Mouse (Mus musculus): ENCODE results near the gene Sptbn4. TPM values are rescaled to one million over a fixed set of nuclear protein-coding genes. Genes with fewer than 3 reads are reported as not detected.
A peak's percentile ranks its signal among the peaks of the same experiment; 100 is the strongest.

The Sptbn4 gene
- total RNA-seq, 1 experiment from 2014 or later = not detected

DNA sequence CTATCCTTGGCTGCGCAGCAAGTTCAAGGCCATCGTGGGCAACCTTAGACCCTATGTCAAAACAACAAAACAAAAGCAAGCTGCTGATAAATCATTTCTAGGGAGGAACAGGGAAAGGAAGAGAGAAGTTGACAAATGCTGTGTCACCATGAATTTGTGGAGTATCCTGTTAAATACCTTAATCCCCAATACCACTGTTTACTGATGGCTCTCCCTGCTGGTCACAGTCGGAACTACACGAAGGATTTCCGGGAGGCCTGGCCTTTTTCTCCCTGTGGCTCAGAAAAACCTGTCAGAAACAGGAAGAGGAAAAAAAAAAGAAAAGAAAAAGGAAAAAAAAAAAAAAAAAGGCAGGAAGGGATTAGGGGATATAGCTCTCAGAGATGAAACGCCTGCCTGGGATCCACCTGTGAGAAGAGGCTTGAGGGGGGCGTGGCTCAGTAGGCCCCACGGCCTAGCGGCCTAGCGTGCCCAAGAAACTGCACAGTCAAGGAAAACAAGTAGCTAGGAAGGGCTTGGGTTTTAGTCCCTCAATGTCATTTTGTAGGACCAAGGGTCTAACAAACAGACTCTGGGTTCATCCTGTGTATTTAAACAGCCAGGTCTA is 1.9 kb upstream of the Sptbn4 start:
- no peak for ATAC-seq (replicated peaks in 1 of 2; ENCODE audit: insufficient read depth in 1 of 2, low FRiP score in 2 of 2, low TSS enrichment in 1 of 2, low read depth in 1 of 2, poor library complexity in 2 of 2, severe bottlenecking in 2 of 2)

DNA sequence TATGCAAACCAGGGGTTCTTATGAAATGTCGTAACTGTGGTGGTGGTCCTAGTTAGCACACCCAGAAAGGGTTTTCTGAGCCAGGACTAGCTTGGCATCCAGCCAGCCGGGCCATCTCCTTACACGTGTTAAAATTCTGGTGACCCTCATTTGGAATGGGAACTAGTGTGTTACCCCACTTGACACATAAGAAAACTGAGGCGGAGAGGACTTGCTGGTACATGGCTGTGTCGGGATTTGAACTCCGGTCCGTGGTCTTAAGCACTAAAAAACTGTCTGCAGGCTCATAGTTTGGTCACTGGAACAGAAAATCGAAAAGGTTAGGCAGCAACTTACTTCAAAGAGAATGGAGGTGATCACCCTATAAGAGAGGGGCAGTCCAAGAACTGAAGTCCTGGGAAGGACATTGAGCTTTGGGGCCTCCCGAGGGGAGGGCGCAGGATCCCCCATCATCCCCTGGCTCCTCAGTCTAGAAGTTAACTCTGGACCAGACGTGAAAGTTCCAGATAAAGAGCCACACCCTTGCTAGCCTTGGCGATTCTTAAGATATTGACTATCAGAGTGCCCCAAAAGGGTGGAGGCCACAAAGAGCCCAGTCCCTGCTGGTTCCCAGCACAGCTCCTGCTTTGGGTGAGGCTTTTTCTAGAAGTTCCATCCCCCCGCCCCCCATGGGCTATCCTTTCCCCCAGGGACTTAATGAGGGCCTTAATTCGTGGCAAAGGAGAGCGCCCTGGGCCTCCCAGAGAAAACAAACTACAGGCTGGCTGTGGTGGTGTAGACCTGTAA is 1.1 kb upstream of the Sptbn4 start:
- ATAC-seq (replicated peaks in 1 of 2; ENCODE audit: insufficient read depth in 1 of 2, low FRiP score in 2 of 2, low TSS enrichment in 1 of 2, low read depth in 1 of 2, poor library complexity in 2 of 2, severe bottlenecking in 2 of 2) = no peak

DNA sequence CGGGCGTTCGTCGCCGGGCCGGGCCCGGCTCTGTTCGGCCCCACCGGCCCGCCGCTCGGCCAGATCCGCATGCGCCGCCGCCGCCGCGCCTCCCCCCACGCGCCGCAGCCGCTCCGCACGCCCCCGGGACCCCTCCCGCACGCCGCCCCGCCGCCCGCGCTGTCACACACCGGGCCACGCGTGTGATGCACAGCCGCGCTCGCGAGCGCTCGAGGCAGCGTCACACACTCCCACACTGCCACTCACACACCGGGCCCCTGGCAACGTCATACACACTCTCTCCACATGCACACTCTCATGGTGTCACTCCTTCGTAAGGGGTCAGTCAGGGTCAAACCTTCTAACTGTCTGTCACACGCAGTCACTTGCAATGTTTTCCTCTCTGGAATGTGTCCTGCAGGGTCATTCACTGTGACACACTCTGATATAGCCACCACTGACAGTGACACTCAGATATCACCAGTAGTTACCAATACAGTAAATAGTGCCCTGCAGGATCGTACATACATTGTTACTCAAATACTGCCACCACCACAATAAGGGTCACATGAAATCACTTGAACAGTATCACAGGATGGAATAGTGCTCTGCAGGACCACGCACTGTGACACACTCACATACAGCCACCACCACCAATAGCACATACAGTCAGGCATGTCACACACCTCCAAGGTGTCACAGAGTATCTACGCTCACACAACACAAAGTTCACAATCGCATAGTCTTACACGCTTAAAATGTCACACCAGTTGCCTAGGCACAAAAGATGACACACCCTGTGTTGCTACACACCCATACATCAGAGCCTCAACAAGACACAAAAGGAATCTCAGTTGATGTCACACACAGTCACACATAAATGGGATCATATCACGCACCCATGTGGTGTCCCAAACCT is 716 bp downstream of the Sptbn4 start:
- ATAC-seq (replicated peaks in 1 of 2; ENCODE audit: insufficient read depth in 1 of 2, low FRiP score in 2 of 2, low TSS enrichment in 1 of 2, low read depth in 1 of 2, poor library complexity in 2 of 2, severe bottlenecking in 2 of 2) = peak in 1 of 2 experiments; percentile 6; a peak in 1 of 4 replicates

DNA sequence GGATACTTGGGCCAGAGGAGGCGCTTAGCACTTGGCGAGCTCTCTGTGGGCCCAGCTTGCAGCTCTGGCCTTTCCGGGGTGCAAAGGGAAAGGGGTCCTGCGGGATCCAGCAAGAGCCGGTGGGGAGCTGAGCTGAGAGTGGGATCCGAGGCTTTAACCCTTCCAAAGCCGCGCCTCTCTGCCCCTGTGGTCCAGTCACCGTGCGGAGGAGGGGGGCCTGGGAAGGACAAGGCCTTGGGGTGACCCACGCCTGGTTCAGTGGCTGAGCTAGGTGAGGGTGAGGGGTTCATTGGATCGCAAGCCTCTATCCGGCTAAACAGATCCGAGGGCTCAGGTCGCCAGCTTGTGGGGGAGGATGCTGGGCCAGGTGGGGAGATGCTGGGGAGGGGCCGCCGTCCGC is 1.4 kb downstream of the Sptbn4 start:
- no peak for ATAC-seq (replicated peaks in 1 of 2; ENCODE audit: insufficient read depth in 1 of 2, low FRiP score in 2 of 2, low TSS enrichment in 1 of 2, low read depth in 1 of 2, poor library complexity in 2 of 2, severe bottlenecking in 2 of 2)

DNA sequence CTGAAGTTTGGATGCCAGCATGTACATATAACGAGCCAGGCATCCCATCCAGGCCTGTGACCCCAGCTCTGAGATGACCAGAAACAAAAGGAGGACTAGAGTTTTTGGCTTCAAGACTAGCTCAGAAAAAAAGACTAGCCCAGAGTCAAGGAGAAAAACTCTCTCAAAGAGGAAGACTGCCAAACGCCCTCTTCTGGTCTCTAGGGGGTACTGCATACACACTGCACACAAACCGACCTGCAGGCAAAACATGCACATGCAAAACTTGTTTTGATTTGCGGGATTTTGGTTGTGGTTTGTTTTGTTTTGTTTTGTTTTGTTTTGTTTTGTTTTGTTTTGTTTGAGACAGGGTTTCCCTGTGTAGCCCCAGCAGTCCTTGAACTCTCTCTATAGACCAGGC is 7.5 kb downstream of the Sptbn4 start:
- no peak for ATAC-seq (replicated peaks in 1 of 2; ENCODE audit: insufficient read depth in 1 of 2, low FRiP score in 2 of 2, low TSS enrichment in 1 of 2, low read depth in 1 of 2, poor library complexity in 2 of 2, severe bottlenecking in 2 of 2)

DNA sequence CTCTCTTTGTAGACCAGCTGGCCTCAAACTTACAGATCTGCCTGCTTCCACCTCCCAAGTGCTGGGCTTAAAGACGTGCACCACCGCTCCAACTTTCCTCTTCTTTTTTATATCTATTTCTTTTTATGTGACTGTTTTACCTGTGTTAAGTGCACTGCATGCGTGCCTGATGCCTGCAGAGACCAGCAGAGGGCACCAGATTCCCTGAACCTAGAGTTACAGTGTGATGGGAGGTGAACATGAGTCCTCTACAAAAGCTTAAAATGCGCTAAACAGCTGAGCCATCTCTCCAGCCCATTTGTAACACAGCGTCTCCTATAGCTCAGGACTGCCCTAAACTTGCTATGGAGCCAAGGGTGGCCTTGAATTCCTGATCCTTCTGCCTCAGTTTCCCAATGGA is 9.9 kb downstream of the Sptbn4 start:
- no peak for ATAC-seq (replicated peaks in 1 of 2; ENCODE audit: insufficient read depth in 1 of 2, low FRiP score in 2 of 2, low TSS enrichment in 1 of 2, low read depth in 1 of 2, poor library complexity in 2 of 2, severe bottlenecking in 2 of 2)

DNA sequence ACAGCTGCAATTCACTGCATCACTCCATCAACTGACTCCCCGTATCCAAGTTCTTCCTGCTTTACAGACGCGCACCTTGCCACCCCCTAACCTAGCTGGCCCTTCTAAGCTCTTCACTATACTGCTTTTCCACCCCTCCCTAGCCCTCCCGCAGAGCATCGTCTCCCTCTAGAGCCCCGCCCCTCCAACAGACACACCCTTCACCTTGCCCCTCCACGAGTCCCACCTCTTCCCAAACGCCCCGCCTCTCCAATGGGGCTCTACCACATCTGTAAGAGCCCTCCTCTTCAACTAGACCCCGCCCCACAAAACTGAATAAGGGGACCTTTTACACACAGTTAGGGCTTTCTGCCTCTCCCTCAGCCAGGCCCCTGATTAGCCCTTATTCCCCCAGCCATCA is 13.7 kb downstream of the Sptbn4 start:
- 0 out of 4 replicates have a peak, but pooled peaks of 1 of the 2 experiments have one; percentile 2 for ATAC-seq (replicated peaks in 1 of 2; ENCODE audit: insufficient read depth in 1 of 2, low FRiP score in 2 of 2, low TSS enrichment in 1 of 2, low read depth in 1 of 2, poor library complexity in 2 of 2, severe bottlenecking in 2 of 2)

DNA sequence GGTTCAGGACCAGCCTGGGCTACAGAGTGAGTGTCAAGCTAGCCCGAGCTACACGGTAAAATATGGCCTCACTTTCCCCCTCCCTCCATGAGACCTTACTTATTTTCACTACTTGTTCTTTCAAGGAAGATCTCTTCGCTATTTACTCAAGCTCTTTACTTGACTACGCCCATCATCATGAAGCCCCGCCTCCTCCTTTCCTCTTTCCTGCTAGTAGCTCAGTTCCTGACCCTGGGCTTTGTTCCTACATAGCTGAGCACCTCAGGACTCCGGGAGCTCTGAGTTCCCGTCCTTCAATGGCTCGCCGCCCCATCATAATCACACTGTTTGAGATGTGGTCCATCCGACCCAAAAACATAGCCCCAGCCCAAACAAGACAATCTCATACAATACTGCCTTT is 14.1 kb downstream of the Sptbn4 start:
- ATAC-seq (replicated peaks in 1 of 2; ENCODE audit: insufficient read depth in 1 of 2, low FRiP score in 2 of 2, low TSS enrichment in 1 of 2, low read depth in 1 of 2, poor library complexity in 2 of 2, severe bottlenecking in 2 of 2) = 0 out of 4 replicates have a peak, but pooled peaks of 1 of the 2 experiments have one; percentile 31

DNA sequence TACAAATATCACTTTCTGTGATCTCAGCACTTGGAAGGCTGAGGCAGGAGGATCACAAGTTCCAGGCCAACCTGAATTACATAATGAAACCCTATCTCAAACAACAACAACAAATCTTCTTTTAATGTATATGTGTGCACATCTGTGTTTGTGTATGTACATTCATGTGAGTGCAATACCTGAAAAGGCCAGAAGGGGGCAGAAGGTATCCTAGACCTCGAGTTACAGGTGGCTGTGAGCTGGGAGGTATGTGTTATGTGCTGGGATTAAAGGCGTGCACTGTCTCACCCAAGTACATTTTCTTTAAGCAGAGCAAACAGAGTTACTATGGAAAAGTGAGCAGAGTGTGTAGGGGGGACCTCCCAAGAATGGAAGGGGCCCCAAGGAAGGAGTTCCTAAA is 18.4 kb downstream of the Sptbn4 start:
- ATAC-seq (replicated peaks in 1 of 2; ENCODE audit: insufficient read depth in 1 of 2, low FRiP score in 2 of 2, low TSS enrichment in 1 of 2, low read depth in 1 of 2, poor library complexity in 2 of 2, severe bottlenecking in 2 of 2) = no peak

DNA sequence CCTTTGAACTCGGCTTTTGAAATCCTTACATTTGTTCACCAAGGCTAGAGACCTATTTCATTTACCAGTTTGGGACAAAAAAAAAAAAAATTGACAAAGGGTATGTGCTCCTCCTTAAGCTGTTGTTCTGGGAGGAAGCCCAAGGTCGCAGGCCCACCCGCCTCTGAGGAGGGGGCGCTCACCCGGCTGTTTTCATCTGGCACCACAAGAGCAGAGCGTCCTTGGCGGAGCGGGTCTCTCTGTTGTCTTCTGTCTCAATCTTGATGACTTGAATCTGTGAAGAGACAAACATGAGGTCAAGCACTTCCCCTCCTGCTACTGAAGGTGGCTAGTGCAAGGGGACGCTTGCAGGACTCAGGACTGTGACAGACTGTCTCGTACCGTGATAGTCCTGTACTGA is 19.5 kb downstream of the Sptbn4 start:
- no peak for ATAC-seq (replicated peaks in 1 of 2; ENCODE audit: insufficient read depth in 1 of 2, low FRiP score in 2 of 2, low TSS enrichment in 1 of 2, low read depth in 1 of 2, poor library complexity in 2 of 2, severe bottlenecking in 2 of 2)

DNA sequence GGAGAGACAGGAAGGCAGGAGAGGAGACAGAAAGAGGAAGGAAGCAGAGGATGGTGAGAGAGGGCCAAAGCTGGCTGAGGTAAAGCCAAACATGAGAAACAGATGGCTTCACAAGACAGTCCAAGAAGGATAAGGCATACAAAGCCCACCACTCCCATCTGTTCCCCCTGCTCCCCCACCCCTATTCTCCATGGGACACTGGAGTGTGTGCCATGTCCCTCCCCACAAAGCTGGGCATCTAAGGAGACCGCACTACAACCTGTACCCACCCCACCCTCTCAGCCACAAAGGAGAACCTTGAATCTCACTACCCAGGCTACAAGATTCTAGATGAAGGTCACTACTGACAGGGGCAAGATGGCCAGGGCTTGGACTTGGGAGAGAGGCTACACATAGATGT is 20.1 kb downstream of the Sptbn4 start:
- no peak for ATAC-seq (replicated peaks in 1 of 2; ENCODE audit: insufficient read depth in 1 of 2, low FRiP score in 2 of 2, low TSS enrichment in 1 of 2, low read depth in 1 of 2, poor library complexity in 2 of 2, severe bottlenecking in 2 of 2)

DNA sequence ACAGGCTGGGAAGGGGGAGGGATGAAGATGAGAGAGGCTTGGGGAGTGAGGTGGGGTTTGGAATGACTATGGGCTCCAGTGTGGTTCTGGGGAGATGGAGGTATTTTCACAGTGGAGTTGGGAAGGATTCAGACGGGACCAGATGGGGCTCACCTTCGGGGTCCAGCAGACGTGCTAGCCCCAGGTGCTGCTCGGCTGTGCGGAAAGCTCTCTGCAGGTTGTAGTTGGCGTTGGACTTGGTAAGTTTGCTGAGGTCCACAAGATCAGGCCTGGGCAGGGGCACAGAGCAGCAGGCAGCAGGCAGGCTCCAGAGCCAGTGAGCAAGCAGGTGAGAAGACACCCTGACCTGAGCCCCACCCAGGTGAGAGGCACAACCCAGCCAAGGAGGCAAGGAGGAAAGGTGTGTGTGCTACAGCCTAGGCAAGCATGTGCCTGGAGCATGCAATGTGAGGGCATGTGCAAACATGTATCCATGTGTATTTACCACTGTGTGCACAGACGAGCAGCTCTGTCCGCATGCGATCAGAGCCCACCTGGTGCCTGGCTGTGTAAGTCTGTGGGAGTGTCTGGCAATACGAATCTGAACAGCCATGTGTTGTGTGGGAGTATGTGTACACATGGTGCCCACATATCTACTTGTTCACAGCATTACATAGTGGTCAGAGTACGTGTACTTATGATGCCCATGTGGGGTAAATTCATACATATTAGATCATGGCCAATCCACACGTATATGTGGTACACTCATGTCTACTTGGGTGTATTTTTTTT is 23.7 kb downstream of the Sptbn4 start:
- no peak for ATAC-seq (replicated peaks in 1 of 2; ENCODE audit: insufficient read depth in 1 of 2, low FRiP score in 2 of 2, low TSS enrichment in 1 of 2, low read depth in 1 of 2, poor library complexity in 2 of 2, severe bottlenecking in 2 of 2)

DNA sequence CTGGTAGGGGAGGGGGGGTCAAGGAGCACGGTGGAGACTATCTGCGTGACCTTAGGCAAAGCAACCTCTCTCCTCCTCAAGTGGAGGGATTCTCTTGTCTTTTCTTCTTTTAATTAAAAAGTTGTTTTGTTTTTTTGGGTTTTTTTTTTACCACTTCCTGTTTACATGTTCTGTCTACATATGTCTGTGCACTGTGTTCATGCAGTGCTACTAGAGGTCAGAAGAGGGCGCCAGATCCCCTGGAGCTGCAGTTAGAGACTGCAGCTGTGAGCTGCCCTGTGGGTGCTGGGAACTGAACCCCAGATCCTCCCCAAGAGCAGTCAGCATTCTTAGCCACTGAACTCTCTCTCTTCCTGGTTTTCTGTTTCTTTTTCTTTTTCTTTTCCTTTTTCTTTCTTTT is 28.4 kb downstream of the Sptbn4 start:
- ATAC-seq (replicated peaks in 1 of 2; ENCODE audit: insufficient read depth in 1 of 2, low FRiP score in 2 of 2, low TSS enrichment in 1 of 2, low read depth in 1 of 2, poor library complexity in 2 of 2, severe bottlenecking in 2 of 2) = no peak

DNA sequence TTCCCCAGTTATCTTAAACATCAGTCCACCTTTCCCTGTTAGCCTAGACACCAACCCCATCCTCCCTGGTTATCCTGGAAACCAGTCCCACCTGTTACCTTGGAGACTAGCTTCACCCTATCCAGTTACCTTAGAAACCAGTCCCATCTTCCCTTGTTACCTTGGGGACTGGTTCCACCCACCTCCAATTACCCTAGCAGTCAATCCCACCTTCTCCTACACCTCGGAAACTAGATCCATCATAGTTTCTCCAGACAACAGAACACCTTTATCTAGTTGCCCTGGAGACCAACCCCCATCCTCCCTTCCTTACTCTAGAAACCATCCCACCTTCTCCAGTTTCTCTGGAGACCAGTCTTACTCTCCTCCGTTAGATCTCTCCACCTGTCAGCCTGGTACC is 30.3 kb downstream of the Sptbn4 start:
- no peak for ATAC-seq (replicated peaks in 1 of 2; ENCODE audit: insufficient read depth in 1 of 2, low FRiP score in 2 of 2, low TSS enrichment in 1 of 2, low read depth in 1 of 2, poor library complexity in 2 of 2, severe bottlenecking in 2 of 2)

DNA sequence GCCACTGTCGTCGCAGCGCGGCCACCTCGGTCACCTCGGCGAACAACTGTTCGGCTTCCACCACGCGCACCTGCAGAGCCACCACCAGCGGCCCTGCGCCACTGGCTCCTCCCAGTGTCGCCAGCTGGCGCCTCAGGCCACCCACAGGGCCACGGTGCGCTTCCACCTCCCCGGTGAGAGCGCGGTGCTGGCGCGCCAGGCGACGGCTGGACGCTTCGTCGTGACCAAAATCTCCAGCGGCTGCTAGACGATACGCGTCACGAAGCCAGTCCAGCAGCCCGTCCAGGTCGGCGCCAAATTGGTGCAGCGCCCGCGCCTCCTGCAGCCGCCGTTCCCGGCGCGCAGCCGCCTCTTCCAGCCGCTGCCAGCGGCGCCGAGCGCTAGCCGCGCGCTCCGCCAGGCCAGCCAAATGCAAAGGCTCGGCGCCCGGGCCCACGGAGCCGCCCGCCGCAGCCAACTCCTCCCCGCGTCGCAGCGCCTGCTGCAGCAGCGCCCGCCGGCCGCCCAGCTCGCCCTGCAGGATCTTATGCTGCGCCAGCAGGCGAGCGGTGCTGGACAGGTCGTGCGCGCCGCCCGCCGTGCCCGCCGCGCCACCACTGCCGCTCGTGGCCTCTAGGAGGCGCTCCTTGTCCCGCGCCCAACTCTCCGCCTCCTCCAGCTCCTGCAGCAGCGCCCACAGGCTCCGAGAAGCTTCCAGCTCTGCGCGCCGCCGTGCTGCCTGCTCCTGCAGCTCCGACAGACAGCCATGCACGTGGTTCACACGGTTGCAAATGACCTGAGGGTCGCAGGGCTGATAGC is 38.9 kb downstream of the Sptbn4 start:
- ATAC-seq (replicated peaks in 1 of 2; ENCODE audit: insufficient read depth in 1 of 2, low FRiP score in 2 of 2, low TSS enrichment in 1 of 2, low read depth in 1 of 2, poor library complexity in 2 of 2, severe bottlenecking in 2 of 2) = peak; percentile 62 to 86

DNA sequence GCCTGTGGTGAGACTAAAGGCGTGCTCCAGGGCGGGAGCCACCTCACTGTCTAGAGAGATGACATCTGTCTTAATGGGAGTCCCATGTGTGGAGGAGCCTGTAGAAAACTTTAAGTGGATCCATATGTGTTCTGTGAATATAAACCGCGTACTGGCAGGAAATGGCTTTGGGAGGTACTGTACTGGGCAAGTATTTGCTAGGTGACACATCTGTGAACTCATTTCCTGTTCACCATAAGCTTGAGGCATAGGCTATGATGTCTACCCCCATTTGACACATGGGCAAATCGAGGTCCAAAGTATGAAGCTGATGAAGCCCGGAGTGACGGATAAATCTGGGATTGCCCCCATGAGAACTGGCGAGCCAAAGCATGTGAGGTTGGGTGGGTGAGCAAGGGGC is 39.7 kb downstream of the Sptbn4 start:
- ATAC-seq (replicated peaks in 1 of 2; ENCODE audit: insufficient read depth in 1 of 2, low FRiP score in 2 of 2, low TSS enrichment in 1 of 2, low read depth in 1 of 2, poor library complexity in 2 of 2, severe bottlenecking in 2 of 2) = no peak

DNA sequence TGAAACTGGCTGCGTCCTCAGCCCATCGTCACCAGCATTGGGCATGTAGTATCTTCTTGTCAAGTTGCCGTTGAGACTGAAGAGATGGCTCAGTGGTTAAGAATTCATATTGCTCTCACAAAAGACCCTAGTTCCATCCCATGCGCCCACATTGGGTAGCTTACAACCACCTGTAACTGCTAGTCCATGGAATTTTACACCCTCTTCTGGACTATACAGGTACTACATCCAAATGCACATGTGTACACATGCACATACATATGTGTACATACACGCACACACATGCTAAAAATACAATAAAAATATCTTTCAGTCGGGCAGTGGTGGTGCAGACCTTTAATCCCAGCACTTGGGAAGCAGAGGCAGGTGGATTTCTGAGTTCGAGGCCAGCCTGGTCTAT is 41.0 kb downstream of the Sptbn4 start:
- no peak for ATAC-seq (replicated peaks in 1 of 2; ENCODE audit: insufficient read depth in 1 of 2, low FRiP score in 2 of 2, low TSS enrichment in 1 of 2, low read depth in 1 of 2, poor library complexity in 2 of 2, severe bottlenecking in 2 of 2)

Measured in hematopoietic stem cell, adult 5-6 weeks (primary cell).